Mouse (Mus musculus) CD8-positive naive resting alpha-beta T cell, adult 2 months (primary cell): ENCODE results near the gene Sh3bgrl2.

Experiments used
- DNase-seq, 2 experiments: peaks; one replicate each; pipeline ENCODE4 v3.0.0; 2022; ENCODE audit warnings: low read depth in 2 of 2, low spot score in 2 of 2

The Sh3bgrl2 gene

DNA sequence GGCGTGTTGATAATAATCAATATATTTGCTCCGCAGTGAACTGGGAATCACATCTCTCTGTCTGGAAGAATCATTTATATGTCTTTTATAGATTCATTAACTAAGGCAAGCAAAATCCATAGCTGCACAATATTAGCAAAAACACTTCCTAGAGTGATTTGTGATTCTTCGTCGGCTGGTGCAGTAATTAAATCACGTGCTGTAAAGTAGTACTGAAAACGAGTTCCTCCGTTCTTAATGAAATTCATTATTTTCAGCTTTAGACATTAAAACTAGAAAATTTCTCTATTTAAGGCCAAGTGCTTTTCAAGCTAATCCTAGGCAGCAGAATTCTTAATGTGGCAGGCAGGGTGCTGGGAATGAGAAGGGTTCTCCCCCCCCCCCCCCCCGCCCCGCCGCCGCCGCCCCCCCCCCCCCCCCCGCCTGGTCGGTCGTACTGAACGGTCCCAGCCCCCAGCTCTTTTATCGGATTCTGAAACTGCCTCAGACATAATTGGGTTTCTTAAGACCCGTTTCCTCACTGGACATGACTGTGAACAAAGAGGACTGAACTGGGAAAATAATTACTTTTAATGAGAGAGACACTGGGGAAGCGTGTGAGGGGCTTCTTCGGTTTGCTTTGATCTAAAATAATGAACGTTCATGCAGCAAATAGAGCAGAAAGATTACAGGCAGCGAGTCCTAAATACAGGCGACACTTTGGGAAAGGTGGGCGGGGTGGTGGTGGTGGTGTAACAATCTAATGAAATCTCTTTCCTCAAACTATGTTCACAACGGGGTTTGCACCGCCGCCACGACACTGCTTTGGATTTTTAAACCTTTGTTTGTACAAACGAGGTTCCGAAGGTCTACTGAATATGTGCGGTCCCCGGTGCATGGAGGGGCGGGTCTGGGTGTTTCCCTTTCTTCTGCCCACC is 116.1 kb downstream of the Sh3bgrl2 start:
- DNase-seq: no peak

DNA sequence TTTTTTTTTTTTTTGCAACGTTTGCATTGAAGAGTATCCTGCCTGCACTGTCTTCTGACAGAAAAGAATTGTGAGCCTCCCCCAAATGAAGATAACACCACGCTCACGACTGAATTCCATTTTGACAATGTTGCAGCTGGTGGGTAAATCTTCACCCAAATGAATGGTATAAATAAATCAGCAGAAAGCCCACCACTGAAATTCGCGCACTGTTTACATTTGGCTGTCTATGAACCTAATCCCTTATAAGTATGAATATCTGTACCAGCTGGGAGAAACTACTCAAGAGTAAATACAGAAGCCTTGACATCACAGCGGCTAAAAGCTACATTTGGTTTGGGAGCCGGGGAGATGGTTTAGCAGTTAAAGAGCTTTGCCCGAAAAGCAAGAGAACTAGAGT is 116.8 kb downstream of the Sh3bgrl2 start:
- DNase-seq: no peak

DNA sequence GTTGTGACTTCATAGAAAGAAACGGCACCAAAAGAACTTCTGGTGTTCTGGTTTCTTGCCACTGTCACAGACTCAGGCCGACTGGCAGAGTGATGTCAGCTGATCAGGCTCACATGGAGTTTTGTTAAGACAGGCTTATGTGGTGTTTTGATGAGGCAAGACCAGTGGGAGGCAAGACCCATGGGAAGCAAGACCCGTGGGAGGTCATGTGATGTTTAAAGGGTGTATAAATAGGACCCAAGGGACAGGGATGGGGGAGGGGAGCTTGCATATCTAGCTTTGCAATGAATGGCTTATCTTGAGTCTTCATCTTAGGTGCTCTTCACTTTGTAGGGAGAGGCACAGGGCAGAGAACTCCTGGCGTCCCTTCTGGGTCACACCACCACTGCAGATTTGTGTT is 118.9 kb downstream of the Sh3bgrl2 start:
- no peak for DNase-seq

DNA sequence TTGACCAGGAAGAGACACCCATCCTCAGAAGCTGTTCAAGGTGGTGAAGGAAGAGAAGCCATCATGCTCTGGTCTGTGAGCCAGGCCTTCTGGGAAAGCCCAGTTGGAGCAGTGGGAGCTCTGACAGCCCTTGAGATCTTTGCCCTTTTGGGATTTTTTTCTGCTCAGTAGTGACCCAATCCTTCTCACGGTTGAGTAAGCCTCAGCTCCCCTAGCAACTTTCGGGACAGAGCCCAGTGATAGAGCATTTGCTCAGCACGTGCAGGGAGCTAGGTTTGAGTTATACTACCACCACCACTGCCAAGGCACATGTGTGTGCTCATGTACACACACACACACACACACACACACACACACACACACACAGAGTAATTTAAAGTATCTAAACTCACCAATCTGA is 131.5 kb downstream of the Sh3bgrl2 start:
- no peak for DNase-seq

DNA sequence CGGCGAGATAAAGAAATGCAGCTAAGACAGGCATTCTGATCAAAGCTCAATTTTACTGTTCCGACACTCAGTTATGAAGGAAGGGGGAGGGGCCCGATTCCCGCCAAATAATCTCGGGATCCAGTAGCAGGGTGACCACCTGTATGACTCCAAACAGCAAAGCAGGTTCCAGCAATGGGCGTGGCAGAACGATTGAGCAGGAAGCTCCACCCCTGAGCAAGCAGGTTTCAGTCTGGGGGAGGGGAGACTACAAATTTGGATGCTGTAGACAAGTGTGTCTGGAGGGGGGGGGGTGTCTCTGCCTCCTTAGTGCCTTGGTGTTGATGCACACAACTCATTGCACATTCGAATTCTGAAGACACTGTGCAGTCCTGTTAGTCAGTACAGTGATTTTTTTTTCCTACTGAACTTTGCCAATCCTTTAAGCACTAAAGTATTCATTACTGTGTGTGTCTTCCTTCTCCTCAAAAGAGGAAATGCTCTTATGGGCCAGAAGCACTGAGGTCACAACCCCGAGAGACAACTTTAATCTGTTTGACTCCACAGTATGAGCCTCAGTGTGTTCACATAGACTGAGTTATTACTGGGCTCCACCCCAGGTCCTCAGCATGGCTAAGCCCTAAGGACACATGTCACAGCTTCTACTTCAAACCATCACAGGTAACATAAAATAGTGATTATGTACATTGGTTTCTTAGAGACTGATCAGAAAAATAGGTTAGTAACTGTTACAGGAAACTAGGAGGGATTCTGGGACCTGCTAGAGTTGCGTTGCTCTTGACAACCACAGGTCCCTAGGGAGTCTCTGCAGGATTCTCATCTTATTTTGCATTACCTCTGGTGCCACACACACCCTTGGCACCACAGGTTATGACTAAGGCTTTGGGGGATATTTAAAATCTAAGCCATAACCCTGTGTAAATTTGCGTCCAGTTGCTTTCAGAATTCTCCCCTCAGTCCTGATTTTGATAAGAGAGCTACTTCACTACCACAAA is 133.8 kb downstream of the Sh3bgrl2 start:
- no peak for DNase-seq

DNA sequence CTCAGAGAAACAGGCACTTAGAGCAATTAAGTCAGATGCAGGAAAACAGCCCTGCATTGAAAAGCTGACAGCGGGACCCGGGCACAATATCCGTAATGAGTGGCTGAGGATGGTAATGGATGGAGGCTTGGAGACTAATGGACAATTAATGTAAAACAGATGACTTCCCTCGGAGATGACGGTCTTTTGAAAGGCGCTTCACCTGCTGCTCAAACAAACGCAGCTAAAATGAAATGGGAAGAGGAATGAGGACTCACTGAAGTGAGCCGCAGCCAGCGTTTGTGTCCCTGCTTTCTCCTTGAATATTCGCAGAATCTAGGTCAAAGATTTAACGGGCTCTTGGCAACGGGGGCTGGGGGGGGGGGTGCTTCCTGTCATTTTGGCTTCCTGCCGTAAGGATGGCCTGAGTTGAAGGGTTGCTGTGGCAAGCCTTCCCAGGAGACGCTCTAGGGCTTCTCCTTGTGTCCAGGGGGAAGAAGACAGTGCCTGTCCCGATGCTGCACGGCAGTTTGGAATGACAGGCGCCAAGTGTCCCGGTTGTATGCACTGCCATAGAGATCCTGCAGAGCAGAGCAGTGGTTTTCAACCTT is 138.5 kb downstream of the Sh3bgrl2 start:
- DNase-seq: no peak

DNA sequence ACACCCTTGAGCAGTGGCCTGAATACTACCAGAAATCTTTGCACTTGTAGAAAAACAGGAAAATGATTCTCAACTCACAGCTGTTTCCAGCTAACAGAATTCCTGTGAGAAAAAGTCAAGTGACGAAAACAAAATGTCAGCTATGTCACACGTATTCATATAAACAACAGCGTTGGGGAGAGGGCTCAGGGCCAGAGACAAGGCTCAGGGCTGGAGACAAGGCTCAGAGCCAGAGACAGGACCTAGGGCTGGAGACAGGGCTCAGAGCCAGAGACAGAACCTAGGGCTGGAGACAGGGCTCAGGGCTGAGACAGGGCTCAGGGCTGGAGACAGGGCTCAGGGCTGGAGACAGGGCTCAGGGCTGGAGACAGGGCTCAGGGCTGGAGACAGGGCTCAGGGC is 139.8 kb downstream of the Sh3bgrl2 start:
- no peak for DNase-seq
